Mouse (Mus musculus) liver (tissue): ENCODE measurements around the gene Hspg2.

Source experiments
- DNase-seq: peaks from one replicate; pipeline ENCODE4 v3.0.0-alpha.2; 2020; ENCODE audit warnings: mixed read lengths

Hspg2 gene

GRCm38 (mm10) chr4:137481381-137482030, 12.9 kb downstream of the Hspg2 start:
- no peak for DNase-seq

- DNase-seq: peak; percentile 53
These were observed 15.3 kb downstream of the Hspg2 start for GRCm38 (mm10) chr4:137483871-137484270.

- no peak for DNase-seq
These were observed 16.0 kb downstream of the Hspg2 start for GRCm38 (mm10) chr4:137484586-137484985.

GRCm38 (mm10) chr4:137485258-137485960, 16.8 kb downstream of the Hspg2 start:
- DNase-seq: no peak

- no peak for DNase-seq
These were observed 17.8 kb downstream of the Hspg2 start for GRCm38 (mm10) chr4:137486081-137487014.

- DNase-seq: peak; percentile 63
These were observed 18.9 kb downstream of the Hspg2 start for GRCm38 (mm10) chr4:137487286-137488000.

GRCm38 (mm10) chr4:137488038-137488437, 19.5 kb downstream of the Hspg2 start:
- DNase-seq: no peak

GRCm38 (mm10) chr4:137488571-137489303, 20.2 kb downstream of the Hspg2 start:
- no peak for DNase-seq

GRCm38 (mm10) chr4:137489996-137490395, 21.4 kb downstream of the Hspg2 start:
- no peak for DNase-seq

GRCm38 (mm10) chr4:137492563-137492962, 24.0 kb downstream of the Hspg2 start:
- no peak for DNase-seq

- no peak for DNase-seq
These were observed 24.6 kb downstream of the Hspg2 start for GRCm38 (mm10) chr4:137493187-137493586.

- no peak for DNase-seq
These were observed 26.4 kb downstream of the Hspg2 start for GRCm38 (mm10) chr4:137494751-137495500.

GRCm38 (mm10) chr4:137495501-137496100, 27.0 kb downstream of the Hspg2 start:
- no peak for DNase-seq

- DNase-seq: no peak
These were observed 28.8 kb downstream of the Hspg2 start for GRCm38 (mm10) chr4:137497367-137497766.

- DNase-seq: peak; percentile 31
These were observed 29.5 kb downstream of the Hspg2 start for GRCm38 (mm10) chr4:137497892-137498722.

- no peak for DNase-seq
These were observed 30.5 kb downstream of the Hspg2 start for GRCm38 (mm10) chr4:137498882-137499583.

- DNase-seq: no peak
These were observed 31.6 kb downstream of the Hspg2 start for GRCm38 (mm10) chr4:137500149-137500548.

- no peak for DNase-seq
These were observed 32.4 kb downstream of the Hspg2 start for GRCm38 (mm10) chr4:137500953-137501352.

GRCm38 (mm10) chr4:137502183-137502582, 33.6 kb downstream of the Hspg2 start:
- DNase-seq: no peak
